Mouse (Mus musculus): Measurements from ENCODE around the gene Rmi2. TPM values are rescaled to one million over a fixed set of nuclear protein-coding genes. Genes with fewer than 3 reads are reported as not detected.

Rmi2 gene
- polyA plus RNA-seq, 1 experiment from 2014 or later, result 1.0 TPM

DNA sequence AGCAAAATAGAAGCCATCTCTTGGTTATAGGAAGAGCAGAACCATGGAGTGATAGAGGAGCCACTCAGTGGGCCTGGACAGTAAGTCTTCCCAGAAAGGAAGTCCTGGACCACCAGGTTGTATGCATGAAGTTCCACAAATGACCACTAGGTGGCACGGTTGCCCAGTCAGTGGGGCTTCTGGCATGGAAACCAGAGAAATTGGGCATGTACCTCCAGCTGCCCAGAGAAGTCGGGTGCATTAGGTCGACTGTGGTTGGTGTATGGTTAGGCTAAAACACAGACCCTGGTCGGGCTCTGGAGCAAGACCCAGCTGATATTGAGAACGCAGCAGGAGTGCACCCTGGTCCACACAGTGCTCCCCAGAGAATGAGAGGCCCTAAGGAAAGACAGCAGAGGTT, 38.8 kb downstream of the Rmi2 start:
- peaks cover 10% of the 10 kb centered on the region for H3K4me1 ChIP-seq (replicated peaks)
- H3K27ac ChIP-seq, result no peak overlapping the region
- no peak overlapping the region for H3K9ac ChIP-seq (replicated peaks)
- WGBS, result 4% methylated on average over 5 of the region's 5 CpGs
- no peaks in the 10 kb centered on the region for H3K9me3 ChIP-seq
- peak; percentile 73 for ATAC-seq
- H3K4me3 ChIP-seq (replicated peaks), result no peak overlapping the region
- no peak overlapping the region for H3K4me2 ChIP-seq (replicated peaks)
- no peaks in the 10 kb centered on the region for H3K27me3 ChIP-seq
- H3K36me3 ChIP-seq, result no peaks in the 10 kb centered on the region

DNA sequence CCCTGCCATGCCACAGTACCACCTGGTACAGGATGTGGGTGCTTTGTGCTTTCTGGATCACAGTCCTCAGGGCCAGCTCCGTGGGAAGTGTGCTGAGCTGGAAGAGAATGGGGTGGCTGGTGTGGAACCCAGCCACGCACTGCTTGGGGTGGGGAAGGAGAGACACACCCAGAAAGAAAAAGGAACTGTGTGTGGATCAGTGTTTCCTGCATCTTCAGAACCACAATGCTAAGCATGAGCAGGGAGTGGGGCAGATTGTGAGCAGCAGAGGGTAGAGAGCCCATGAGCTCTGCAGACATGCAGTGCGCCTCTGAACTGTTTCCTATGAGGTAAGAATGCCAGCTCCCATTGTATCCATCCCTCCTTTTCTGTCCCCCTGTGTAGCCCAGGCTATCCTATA, 43.4 kb downstream of the Rmi2 start:
- Histone ChIP-seq H3K9me3 (no peaks in the 10 kb centered on the region), H3K9ac (replicated peaks) (no peak overlapping the region), H3K27me3 (no peaks in the 10 kb centered on the region), H3K36me3 (no peaks in the 10 kb centered on the region), H3K27ac (no peak overlapping the region), H3K4me2 (replicated peaks) (no peak overlapping the region), H3K4me3 (replicated peaks) (no peak overlapping the region), H3K4me1 (replicated peaks) (0 out of 2 replicates have a peak, but pooled peaks cover 2% of the 10 kb centered on the region)
- WGBS, result 85% methylated on average over 3 of the region's 3 CpGs
- no peak for ATAC-seq

DNA sequence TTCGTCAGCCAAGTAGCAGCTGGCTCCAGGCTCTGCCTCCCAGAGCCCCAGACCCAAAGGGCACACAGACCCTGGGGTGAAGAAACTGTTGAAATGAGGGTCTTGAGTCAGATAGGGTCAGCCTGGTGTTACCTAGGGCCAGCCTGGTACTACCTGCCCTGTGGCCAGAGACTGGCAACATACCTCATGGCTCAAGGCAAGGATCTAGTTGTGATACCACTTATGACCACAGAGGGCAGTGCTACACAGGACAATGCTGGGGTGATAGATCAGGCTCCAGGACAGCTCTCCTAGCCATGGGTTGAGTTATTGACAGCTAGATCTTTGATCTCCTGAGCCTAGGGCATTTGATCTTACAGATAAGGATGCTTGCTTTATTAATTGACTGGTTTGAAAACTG, 44.6 kb downstream of the Rmi2 start:
- no peak overlapping the region for H3K27ac ChIP-seq
- no peak overlapping the region for H3K4me3 ChIP-seq (replicated peaks)
- H3K36me3 ChIP-seq, result no peaks in the 10 kb centered on the region
- no peaks in the 10 kb centered on the region for H3K9me3 ChIP-seq
- peak; percentile 43; the same call in 1 of the 2 replicates for ATAC-seq
- no peak overlapping the region for H3K9ac ChIP-seq (replicated peaks)
- WGBS, result 100% methylated on average over 1 of the region's 1 CpGs
- no peaks in the 10 kb centered on the region for H3K27me3 ChIP-seq
- no peak overlapping the region for H3K4me2 ChIP-seq (replicated peaks)
- H3K4me1 ChIP-seq (replicated peaks), result 0 out of 2 replicates have a peak, but pooled peaks cover 2% of the 10 kb centered on the region

GRCm38 (mm10) chr16:10881231-10881962, 46.5 kb downstream of the Rmi2 start:
- H3K27ac ChIP-seq, result no peak overlapping the region
- no peak overlapping the region for H3K4me2 ChIP-seq (replicated peaks)
- H3K4me3 ChIP-seq (replicated peaks), result no peak overlapping the region
- 0 out of 2 replicates have a peak, but pooled peaks cover under 1% of the 10 kb centered on the region for H3K4me1 ChIP-seq (replicated peaks)
- no peak for ATAC-seq
- no peaks in the 10 kb centered on the region for H3K36me3 ChIP-seq
- no peaks in the 10 kb centered on the region for H3K27me3 ChIP-seq
- H3K9me3 ChIP-seq, result no peaks in the 10 kb centered on the region
- WGBS, result 56% methylated on average over 4 of the region's 4 CpGs
- no peak overlapping the region for H3K9ac ChIP-seq (replicated peaks)

DNA sequence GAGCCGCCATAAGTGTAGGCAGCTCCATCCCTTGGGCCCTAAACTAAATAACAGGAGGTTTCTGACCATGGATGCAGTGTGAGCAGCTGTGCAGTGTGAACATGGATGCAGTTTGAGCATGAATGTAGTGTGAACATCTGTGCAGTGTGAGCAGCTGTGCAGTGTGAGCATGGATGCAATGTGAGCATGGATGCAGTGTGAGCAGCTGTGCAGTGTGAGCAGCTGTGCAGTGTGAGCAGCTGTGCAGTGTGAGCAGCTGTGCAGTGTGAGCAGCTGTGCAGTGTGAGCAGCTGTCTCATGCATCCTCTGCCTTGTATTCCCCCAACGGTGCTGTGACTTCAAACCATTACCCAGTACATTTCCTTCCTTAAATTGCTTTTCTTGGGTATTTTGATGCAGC, 52.6 kb downstream of the Rmi2 start:
- Histone ChIP-seq H3K4me1 (replicated peaks) (no peaks in the 10 kb centered on the region), H3K36me3 (no peaks in the 10 kb centered on the region), H3K9ac (replicated peaks) (no peak overlapping the region), H3K9me3 (no peaks in the 10 kb centered on the region), H3K27ac (no peak overlapping the region), H3K4me3 (replicated peaks) (no peak overlapping the region), H3K4me2 (replicated peaks) (no peak overlapping the region), H3K27me3 (no peaks in the 10 kb centered on the region)
- 90% methylated on average over 2 of the region's 2 CpGs for WGBS
- no peak for ATAC-seq

- H3K4me2 ChIP-seq (replicated peaks), result no peak overlapping the region
- no peaks in the 10 kb centered on the region for H3K9me3 ChIP-seq
- H3K27me3 ChIP-seq, result no peaks in the 10 kb centered on the region
- H3K9ac ChIP-seq (replicated peaks), result no peak overlapping the region
- peak; percentile 58; the same call in 1 of the 2 replicates for ATAC-seq
- WGBS, result 80% methylated on average over 3 of the region's 3 CpGs
- H3K4me1 ChIP-seq (replicated peaks), result no peaks in the 10 kb centered on the region
- no peaks in the 10 kb centered on the region for H3K36me3 ChIP-seq
- H3K27ac ChIP-seq, result no peak overlapping the region
- no peak overlapping the region for H3K4me3 ChIP-seq (replicated peaks)
Observed at GRCm38 (mm10) chr16:10890363-10890762, 55.5 kb downstream of the Rmi2 start.

GRCm38 (mm10) chr16:10893161-10893560, 58.3 kb downstream of the Rmi2 start:
- no peak for ATAC-seq
- H3K4me3 ChIP-seq (replicated peaks), result no peak overlapping the region
- no peaks in the 10 kb centered on the region for H3K4me1 ChIP-seq (replicated peaks)
- H3K9me3 ChIP-seq, result no peaks in the 10 kb centered on the region
- H3K4me2 ChIP-seq (replicated peaks), result no peak overlapping the region
- no peaks in the 10 kb centered on the region for H3K36me3 ChIP-seq
- H3K9ac ChIP-seq (replicated peaks), result no peak overlapping the region
- H3K27me3 ChIP-seq, result no peaks in the 10 kb centered on the region
- no peak overlapping the region for H3K27ac ChIP-seq
- WGBS, result 82% methylated on average over 4 of the region's 4 CpGs

DNA sequence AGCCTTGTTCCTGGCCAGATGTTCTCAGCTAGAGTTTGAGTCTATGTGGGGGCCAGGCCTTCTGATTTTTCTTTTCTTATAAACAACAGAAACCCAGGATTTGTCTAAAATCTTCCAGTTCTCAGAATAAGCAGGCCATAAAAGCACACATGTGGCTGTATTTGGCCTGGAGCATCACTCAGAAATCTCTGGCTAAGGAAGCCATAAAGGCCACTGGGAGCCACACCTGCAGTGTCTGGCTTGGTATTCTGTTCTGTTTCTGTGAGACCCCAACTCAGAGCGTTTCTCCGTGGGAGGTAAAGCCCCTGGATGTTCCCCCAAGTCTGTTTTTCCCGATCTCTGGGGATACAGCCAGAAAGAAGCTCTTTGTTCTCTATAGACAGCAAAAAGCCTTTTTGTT, 61.0 kb downstream of the Rmi2 start:
- Histone ChIP-seq H3K4me2 (replicated peaks) (no peak overlapping the region), H3K27ac (no peak overlapping the region), H3K9ac (replicated peaks) (no peak overlapping the region), H3K27me3 (no peaks in the 10 kb centered on the region), H3K4me3 (replicated peaks) (no peak overlapping the region), H3K4me1 (replicated peaks) (no peaks in the 10 kb centered on the region), H3K9me3 (no peaks in the 10 kb centered on the region), H3K36me3 (no peaks in the 10 kb centered on the region)
- no peak for ATAC-seq
- 74% methylated on average over 3 of the region's 3 CpGs for WGBS

DNA sequence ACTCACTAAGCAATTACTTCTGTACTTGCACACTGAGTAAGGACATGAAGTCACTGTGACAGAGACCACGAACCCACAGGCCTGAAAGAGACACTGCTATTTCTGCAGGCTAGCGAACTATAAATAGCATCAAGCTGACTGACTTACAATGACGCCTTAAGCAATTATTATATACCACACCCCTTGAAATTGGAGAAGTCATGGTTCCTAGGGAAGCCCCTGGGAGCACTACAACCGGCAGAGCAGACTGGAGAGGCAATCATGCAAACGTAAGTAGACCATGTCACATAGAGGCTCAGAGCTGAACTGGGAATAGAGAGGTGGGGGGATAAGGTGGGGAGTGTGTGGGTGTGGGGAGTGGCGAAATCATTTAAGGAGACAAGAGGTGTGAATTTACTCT, 62.5 kb downstream of the Rmi2 start:
- H3K27ac ChIP-seq, result no peak overlapping the region
- H3K27me3 ChIP-seq, result no peaks in the 10 kb centered on the region
- no peaks in the 10 kb centered on the region for H3K9me3 ChIP-seq
- 54% methylated on average over 6 of the region's 6 CpGs for WGBS
- no peaks in the 10 kb centered on the region for H3K4me1 ChIP-seq (replicated peaks)
- H3K4me2 ChIP-seq (replicated peaks), result no peak overlapping the region
- H3K4me3 ChIP-seq (replicated peaks), result no peak overlapping the region
- no peak overlapping the region for H3K9ac ChIP-seq (replicated peaks)
- H3K36me3 ChIP-seq, result no peaks in the 10 kb centered on the region
- no peak for ATAC-seq

- Histone ChIP-seq H3K27ac (no peak overlapping the region), H3K27me3 (no peaks in the 10 kb centered on the region), H3K36me3 (no peaks in the 10 kb centered on the region), H3K9me3 (no peaks in the 10 kb centered on the region), H3K9ac (replicated peaks) (no peak overlapping the region), H3K4me1 (replicated peaks) (no peaks in the 10 kb centered on the region), H3K4me2 (replicated peaks) (no peak overlapping the region), H3K4me3 (replicated peaks) (no peak overlapping the region)
- ATAC-seq, result no peak
- 83% methylated on average over 1 of the region's 1 CpGs for WGBS
Observed at GRCm38 (mm10) chr16:10900736-10901135, 65.9 kb downstream of the Rmi2 start.

GRCm38 (mm10) chr16:10901956-10902355, 67.1 kb downstream of the Rmi2 start:
- H3K27me3 ChIP-seq, result no peaks in the 10 kb centered on the region
- H3K9me3 ChIP-seq, result no peaks in the 10 kb centered on the region
- H3K27ac ChIP-seq, result no peak overlapping the region
- H3K4me3 ChIP-seq (replicated peaks), result no peak overlapping the region
- no peak for ATAC-seq
- H3K9ac ChIP-seq (replicated peaks), result no peak overlapping the region
- no peaks in the 10 kb centered on the region for H3K36me3 ChIP-seq
- H3K4me1 ChIP-seq (replicated peaks), result no peaks in the 10 kb centered on the region
- H3K4me2 ChIP-seq (replicated peaks), result no peak overlapping the region
- WGBS, result 83% methylated on average over 2 of the region's 2 CpGs

DNA sequence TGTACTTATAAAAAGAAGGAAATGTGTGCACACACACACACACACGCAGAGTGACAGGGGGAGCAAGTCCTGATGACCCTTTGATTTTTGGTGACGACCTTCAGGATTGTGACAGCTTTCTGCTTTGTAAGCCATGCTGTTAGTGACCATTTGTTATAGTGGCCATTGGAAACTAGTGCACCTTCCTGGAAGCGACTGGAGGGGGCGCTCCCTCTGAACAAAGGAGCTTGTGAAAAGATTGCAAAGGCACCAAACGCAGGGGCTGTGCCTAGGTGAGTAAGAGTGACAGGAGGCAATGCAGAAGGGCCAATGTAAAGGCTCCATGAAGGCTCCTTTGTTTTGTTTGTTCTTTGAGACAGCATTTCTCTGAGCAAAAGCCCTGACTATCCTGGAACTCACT, 68.0 kb downstream of the Rmi2 start:
- WGBS, result 61% methylated on average over 5 of the region's 5 CpGs

GRCm38 (mm10) chr16:10905661-10906113, 70.8 kb downstream of the Rmi2 start:
- 84% methylated on average over 5 of the region's 5 CpGs for WGBS
- no peaks in the 10 kb centered on the region for H3K4me1 ChIP-seq (replicated peaks)
- no peak for ATAC-seq
- no peaks in the 10 kb centered on the region for H3K27me3 ChIP-seq
- no peak overlapping the region for H3K4me2 ChIP-seq (replicated peaks)
- H3K9me3 ChIP-seq, result no peaks in the 10 kb centered on the region
- no peak overlapping the region for H3K27ac ChIP-seq
- no peak overlapping the region for H3K9ac ChIP-seq (replicated peaks)
- no peak overlapping the region for H3K4me3 ChIP-seq (replicated peaks)
- no peaks in the 10 kb centered on the region for H3K36me3 ChIP-seq

More for the DNA sequence above, 68.0 kb downstream of the Rmi2 start:
- Histone ChIP-seq H3K27ac (no peak overlapping the region), H3K4me2 (replicated peaks) (no peak overlapping the region), H3K4me1 (replicated peaks) (no peaks in the 10 kb centered on the region), H3K9me3 (no peaks in the 10 kb centered on the region), H3K4me3 (replicated peaks) (no peak overlapping the region), H3K27me3 (no peaks in the 10 kb centered on the region), H3K36me3 (no peaks in the 10 kb centered on the region), H3K9ac (replicated peaks) (no peak overlapping the region)
- no peak for ATAC-seq
